Mouse (Mus musculus): Measurements from ENCODE around the gene Dcdc2c. TPM values are rescaled to one million over a fixed set of nuclear protein-coding genes. Genes with fewer than 3 reads are reported as not detected.
A peak's percentile ranks its signal among the peaks of the same experiment; 100 is the strongest.

The Dcdc2c gene
- total RNA-seq, 2 experiments from 2014 or later, result not detected

- no peak for DNase-seq
Observed at GRCm38 (mm10) chr12:28458786-28459185, 93.4 kb downstream of the Dcdc2c start.

- DNase-seq, result no peak
Observed at GRCm38 (mm10) chr12:28436536-28436935, 115.7 kb downstream of the Dcdc2c start.

- DNase-seq, result no peak
Observed at GRCm38 (mm10) chr12:28432729-28433067, 119.5 kb downstream of the Dcdc2c start.

DNA sequence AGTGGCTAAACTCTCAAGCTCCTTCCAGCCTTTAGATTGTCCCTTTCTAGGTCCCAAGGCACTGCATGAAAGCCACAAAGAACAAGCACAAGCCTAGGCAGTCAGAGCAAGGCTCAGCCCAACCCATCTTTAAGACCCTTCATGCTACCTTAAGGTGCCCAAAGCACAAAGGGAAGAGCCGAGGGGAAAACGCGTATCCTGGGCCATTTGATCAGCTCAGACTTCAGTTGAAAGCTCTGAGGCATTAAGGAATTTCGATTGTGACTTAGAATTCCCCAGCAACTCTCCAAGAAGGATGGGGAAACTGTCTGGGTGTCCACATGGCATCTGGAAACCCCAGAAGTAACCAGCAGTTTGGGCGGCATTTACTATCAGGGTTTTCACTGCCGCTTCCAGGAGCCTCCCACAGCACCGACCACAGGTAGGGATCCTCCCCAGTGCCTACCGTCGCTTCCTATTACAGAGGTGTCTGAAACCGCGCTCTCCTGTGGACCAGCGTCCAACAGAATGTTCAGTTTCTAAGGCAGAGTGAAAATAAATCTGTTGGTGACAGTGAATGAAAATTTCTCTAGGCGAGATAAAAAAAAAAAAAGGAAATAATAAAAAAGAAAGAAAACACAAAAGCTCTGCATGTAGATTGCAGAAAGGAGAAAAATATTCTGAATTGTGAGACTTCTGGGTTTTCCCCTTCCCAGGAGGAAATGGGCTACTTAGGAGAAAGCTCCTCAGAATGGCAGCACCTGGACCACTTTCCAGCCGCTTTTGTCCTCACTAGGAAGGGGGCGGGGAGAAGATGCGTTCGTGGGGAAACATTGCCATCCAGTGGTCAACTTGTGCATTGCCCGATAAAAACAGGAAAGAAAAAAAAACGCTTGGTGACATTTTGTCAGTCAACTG, 120.1 kb downstream of the Dcdc2c start:
- DNase-seq, result peak; percentile 77

GRCm38 (mm10) chr12:28429856-28430255, 122.3 kb downstream of the Dcdc2c start:
- DNase-seq, result no peak

- no peak for DNase-seq
Observed at GRCm38 (mm10) chr12:28416957-28417356, 135.2 kb downstream of the Dcdc2c start.

GRCm38 (mm10) chr12:28407656-28408405, 144.4 kb downstream of the Dcdc2c start:
- no peak for DNase-seq

GRCm38 (mm10) chr12:28402256-28402655, 149.9 kb downstream of the Dcdc2c start:
- DNase-seq, result no peak

DNA sequence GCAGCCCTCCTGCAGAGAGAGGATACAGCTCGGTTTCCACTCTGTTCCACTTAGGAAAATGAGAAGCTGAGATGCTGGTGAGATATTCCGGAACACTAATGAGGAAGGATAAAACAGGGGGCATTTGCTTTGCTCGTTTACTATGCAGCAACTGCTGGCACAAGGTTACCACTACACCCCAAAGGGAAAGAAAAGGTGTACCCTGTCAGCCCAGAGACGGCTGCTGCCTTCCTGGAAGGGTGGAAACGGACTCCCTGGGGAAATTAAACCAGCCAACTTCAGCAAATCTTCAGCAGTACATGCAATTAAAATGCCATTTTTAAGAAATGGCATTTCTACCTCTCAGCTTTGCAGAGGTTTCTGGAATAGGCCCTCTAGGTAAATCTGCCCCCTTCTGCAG, 150.8 kb downstream of the Dcdc2c start:
- DNase-seq, result no peak

DNA sequence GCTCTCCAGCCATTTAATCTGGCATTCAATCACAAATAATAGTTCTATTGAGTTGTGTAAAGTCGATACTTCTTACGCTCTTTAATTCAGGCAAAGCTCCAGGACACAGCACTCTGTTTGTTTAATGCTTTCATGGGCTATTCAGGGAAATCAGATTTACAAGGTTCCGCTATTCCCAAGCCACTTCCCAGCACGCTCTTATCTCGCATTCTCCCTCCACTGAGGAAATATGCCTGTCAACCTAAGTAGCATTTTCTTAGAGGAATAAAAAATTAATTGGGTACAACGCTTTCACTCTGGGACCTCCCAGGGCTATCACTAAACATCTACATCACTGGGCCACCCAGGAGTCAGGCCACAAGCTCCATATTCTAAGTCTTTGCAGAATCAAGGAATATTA, 160.1 kb downstream of the Dcdc2c start:
- DNase-seq, result no peak

Other genes starting within 250 kb of the Dcdc2c start
- not detected for gene Allc, start 30.1 kb upstream of the Dcdc2c start, total RNA-seq (2021)
- 10 to 100 TPM in 1 of 2 experiments, 1 to 10 TPM in 1; 7.5 to 12.7 TPM for gene Colec11, start 71.0 kb upstream of the Dcdc2c start, total RNA-seq (2021)
- gene Rps7, start 83.6 kb upstream of the Dcdc2c start, total RNA-seq (2021), result 100 to 1,000 TPM; 512 to 544 TPM
- gene Rnaseh1, start 97.2 kb upstream of the Dcdc2c start, total RNA-seq (2021), result 10 to 100 TPM; 12.4 to 12.7 TPM
- 10 to 100 TPM; 55.4 to 62.9 TPM for gene Adi1, start 122.8 kb upstream of the Dcdc2c start, total RNA-seq (2021)
- 10 to 100 TPM; 29.0 to 37.3 TPM for gene Trappc12, start 198.1 kb upstream of the Dcdc2c start, total RNA-seq (2021)
- 10 to 100 TPM; 14.8 to 15.5 TPM for gene Eipr1, start 199.4 kb upstream of the Dcdc2c start, total RNA-seq (2021)

Measured in adrenal gland, postnatal 10 days (tissue).